Mouse (Mus musculus) liver, embryonic 15.5 days (tissue): ENCODE data around the gene Runx1. TPM values are rescaled to one million over a fixed set of nuclear protein-coding genes. Genes with fewer than 3 reads are reported as not detected.

ENCODE experiments used
- ATAC-seq: fragments of 200-750 bp; cut with Nextera tagmentation; 2 replicates; pipeline ENCODE4 v1.8.0; 2017; ENCODE audit warnings: moderate number of reproducible peaks, mild to moderate bottlenecking, moderate library complexity; ENCODE audit not compliant: insufficient read depth
- H3K27ac ChIP-seq: fragments of 300-500 bp; sonication (generic); replicated peaks from 2 replicates; pipeline ENCODE4 v1.5.1; 2015; ENCODE audit warnings: mild to moderate bottlenecking, inconsistent platforms
- H3K27me3 ChIP-seq: fragments of 300-500 bp; sonication (generic); 2 replicates; pipeline ENCODE4 v1.6.1; 2015; ENCODE audit warnings: mild to moderate bottlenecking, inconsistent platforms
- H3K36me3 ChIP-seq: fragments of 300-500 bp; sonication (generic); replicated peaks from 2 replicates; pipeline ENCODE4 v1.6.1; 2015; ENCODE audit warnings: moderate library complexity, mild to moderate bottlenecking, inconsistent platforms
- H3K4me1 ChIP-seq: fragments of 300-500 bp; sonication (generic); replicated peaks from 2 replicates; pipeline ENCODE4 v1.6.1; 2015; ENCODE audit warnings: inconsistent platforms
- H3K4me2 ChIP-seq: fragments of 300-500 bp; sonication (generic); 2 replicates; pipeline ENCODE4 v1.6.1; 2015; ENCODE audit warnings: moderate library complexity, mild to moderate bottlenecking, inconsistent platforms
- H3K4me3 ChIP-seq: fragments of 300-500 bp; sonication (generic); replicated peaks from 2 replicates; pipeline ENCODE4 v1.5.1; 2015; ENCODE audit warnings: mild to moderate bottlenecking, inconsistent platforms
- H3K9ac ChIP-seq: fragments of 300-500 bp; sonication (generic); 2 replicates; pipeline ENCODE4 v1.6.1; 2015; ENCODE audit warnings: moderate library complexity, mild to moderate bottlenecking, inconsistent platforms
- H3K9me3 ChIP-seq: fragments of 300-500 bp; sonication (generic); replicated peaks from 2 replicates; pipeline ENCODE4 v1.6.1; 2016; ENCODE audit warnings: inconsistent platforms
- WGBS: fragments of 180-500 bp; shearing (Covaris S2); methylation state at CpG from one replicate; pipeline ENCODE4 v1.1.7; 2015; ENCODE audit warnings: mixed read lengths; ENCODE audit not compliant: insufficient replicate concordance; 5-methylcytosine and 5-hydroxymethylcytosine counted together
- polyA plus RNA-seq: library from polyadenylated mRNA; unstranded; fragments of >200 nt; fragmentation: Nextera tagmentation; extraction: Ambion mirVana; gene quantifications from 2 replicates; pipeline ENCODE4 v1.2.1, GENCODE M21; 2015

Runx1 gene
- polyA plus RNA-seq, 1 experiment from 2014 or later: 5.6 TPM

- 29% methylated on average over 3 of the region's 3 CpGs for WGBS
- ATAC-seq: no peak
- H3K9ac ChIP-seq: no peak overlapping the region
Observed at GRCm38 (mm10) chr16:92856779-92857178, 30.8 kb upstream of the Runx1 start.

DNA sequence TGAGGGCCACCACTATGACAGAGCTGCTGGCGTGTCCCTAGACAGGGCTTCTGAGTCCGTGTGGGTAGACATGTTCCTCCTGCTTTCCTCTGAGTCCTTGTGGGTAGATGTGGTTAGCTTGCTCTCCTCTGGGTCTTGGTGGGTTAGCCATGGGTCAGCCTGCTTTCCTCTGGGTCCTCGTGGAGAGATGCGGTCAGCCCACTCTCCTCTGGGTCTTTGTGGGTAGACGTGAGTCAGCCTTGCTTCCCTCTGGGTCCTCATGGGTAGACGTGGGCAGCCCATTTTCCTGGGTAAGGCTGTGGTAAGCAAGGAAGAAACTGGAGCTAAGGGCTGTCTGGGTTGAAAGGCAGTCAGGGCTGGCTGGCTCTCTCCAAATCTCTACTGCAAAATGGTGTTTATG, 26.3 kb upstream of the Runx1 start:
- Histone ChIP-seq H3K4me1 (no peaks in the 10 kb centered on the region), H3K4me3 (no peak overlapping the region), H3K4me2 (no peak overlapping the region), H3K27ac (no peak overlapping the region), H3K9me3 (no peaks in the 10 kb centered on the region), H3K27me3 (no peaks in the 10 kb centered on the region; the same call in 1 of the 2 replicates), H3K36me3 (no peaks in the 10 kb centered on the region), H3K9ac (no peak overlapping the region)
- WGBS: 60% methylated on average over 6 of the region's 6 CpGs
- ATAC-seq: no peak

More at GRCm38 (mm10) chr16:92856779-92857178, 30.8 kb upstream of the Runx1 start:
- Histone ChIP-seq H3K36me3 (no peaks in the 10 kb centered on the region), H3K9me3 (no peaks in the 10 kb centered on the region), H3K4me1 (no peaks in the 10 kb centered on the region), H3K4me2 (no peak overlapping the region), H3K4me3 (no peak overlapping the region), H3K27ac (no peak overlapping the region), H3K27me3 (peaks cover 4% of the 10 kb centered on the region; the same call in 1 of the 2 replicates)

GRCm38 (mm10) chr16:92850416-92850815, 24.5 kb upstream of the Runx1 start:
- WGBS: 70% methylated on average over 3 of the region's 3 CpGs
- Histone ChIP-seq H3K9ac (no peak overlapping the region), H3K4me1 (no peaks in the 10 kb centered on the region), H3K27ac (no peak overlapping the region), H3K4me3 (no peak overlapping the region), H3K4me2 (no peak overlapping the region), H3K27me3 (no peaks in the 10 kb centered on the region; the same call in 1 of the 2 replicates), H3K9me3 (no peaks in the 10 kb centered on the region), H3K36me3 (no peaks in the 10 kb centered on the region)
- no peak for ATAC-seq

- H3K36me3 ChIP-seq: no peaks in the 10 kb centered on the region
- no peak overlapping the region for H3K27ac ChIP-seq
- no peaks in the 10 kb centered on the region for H3K9me3 ChIP-seq
- no peaks in the 10 kb centered on the region; the same call in 1 of the 2 replicates for H3K27me3 ChIP-seq
- no peak overlapping the region for H3K4me3 ChIP-seq
- no peak for ATAC-seq
- H3K9ac ChIP-seq: no peak overlapping the region
- 51% methylated on average over 3 of the region's 3 CpGs for WGBS
- no peaks in the 10 kb centered on the region for H3K4me1 ChIP-seq
- H3K4me2 ChIP-seq: no peak overlapping the region
Observed at GRCm38 (mm10) chr16:92847762-92848300, 21.9 kb upstream of the Runx1 start.

- Histone ChIP-seq H3K4me2 (no peak overlapping the region), H3K4me1 (no peaks in the 10 kb centered on the region), H3K27ac (no peak overlapping the region), H3K27me3 (no peaks in the 10 kb centered on the region; the same call in 1 of the 2 replicates), H3K9ac (no peak overlapping the region), H3K36me3 (no peaks in the 10 kb centered on the region), H3K4me3 (no peak overlapping the region), H3K9me3 (no peaks in the 10 kb centered on the region)
- 68% methylated on average over 26 of the region's 26 CpGs for WGBS
- no peak for ATAC-seq
Observed at GRCm38 (mm10) chr16:92845244-92846225, 19.6 kb upstream of the Runx1 start.

- H3K27me3 ChIP-seq: no peaks in the 10 kb centered on the region
- no peak overlapping the region for H3K4me3 ChIP-seq
- ATAC-seq: no peak
- no peak overlapping the region for H3K4me2 ChIP-seq
- H3K4me1 ChIP-seq: no peaks in the 10 kb centered on the region
- no peak overlapping the region for H3K27ac ChIP-seq
- H3K9ac ChIP-seq: no peak overlapping the region
- H3K36me3 ChIP-seq: no peaks in the 10 kb centered on the region
- no peaks in the 10 kb centered on the region for H3K9me3 ChIP-seq
Observed at GRCm38 (mm10) chr16:92838709-92839108, 12.8 kb upstream of the Runx1 start.

DNA sequence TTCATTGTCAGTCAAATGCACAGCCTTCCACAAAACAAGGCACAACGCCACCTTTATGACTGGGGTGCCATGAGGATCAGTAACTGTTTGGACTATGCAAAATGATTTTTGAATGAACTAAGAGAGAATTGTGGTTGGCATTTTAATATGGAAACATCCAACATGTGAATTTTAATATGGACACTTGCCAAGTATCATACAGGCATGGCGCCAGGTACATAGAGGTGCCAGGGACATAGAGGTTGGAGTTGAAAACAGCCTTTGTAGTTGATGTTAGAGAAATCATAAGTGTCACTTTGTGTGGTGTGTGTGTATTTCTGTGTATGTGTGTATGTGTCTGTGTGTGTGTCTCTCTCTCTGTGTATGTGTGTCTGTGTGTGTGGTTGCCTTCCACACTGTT, 5.4 kb upstream of the Runx1 start:
- no peaks in the 10 kb centered on the region for H3K36me3 ChIP-seq
- no peak for ATAC-seq
- H3K27ac ChIP-seq: no peak overlapping the region
- no peak overlapping the region for H3K9ac ChIP-seq
- H3K4me1 ChIP-seq: peaks cover 9% of the 10 kb centered on the region
- no peak overlapping the region for H3K4me2 ChIP-seq
- WGBS: 72% methylated on average over 2 of the region's 2 CpGs
- no peaks in the 10 kb centered on the region for H3K9me3 ChIP-seq
- peaks cover 16% of the 10 kb centered on the region; the same call in 1 of the 2 replicates for H3K27me3 ChIP-seq
- no peak overlapping the region for H3K4me3 ChIP-seq

DNA sequence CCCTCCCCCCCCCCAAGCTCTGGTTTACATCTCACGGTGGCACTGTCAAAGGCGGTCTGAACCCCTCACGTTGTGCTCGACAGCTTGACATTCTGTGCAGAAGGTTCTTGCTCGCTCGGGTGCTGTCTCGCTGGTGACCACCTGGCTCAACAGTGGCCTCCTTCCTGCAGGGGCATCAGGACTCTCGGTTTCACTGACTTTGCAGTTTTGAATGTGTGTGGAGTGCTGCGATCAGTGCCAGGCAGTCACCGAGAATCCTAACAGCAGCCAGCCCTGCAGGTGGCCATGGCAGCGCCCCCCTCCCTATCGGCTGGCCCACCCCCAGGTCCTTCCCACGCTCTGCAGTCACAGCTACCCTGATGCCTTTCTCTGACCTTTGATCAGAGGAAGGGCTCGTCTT, 4.5 kb upstream of the Runx1 start:
- WGBS: 56% methylated on average over 14 of the region's 14 CpGs
- no peak overlapping the region for H3K9ac ChIP-seq
- H3K36me3 ChIP-seq: no peaks in the 10 kb centered on the region
- H3K27ac ChIP-seq: no peak overlapping the region
- H3K4me2 ChIP-seq: no peak overlapping the region
- H3K9me3 ChIP-seq: no peaks in the 10 kb centered on the region
- H3K4me1 ChIP-seq: peaks cover 12% of the 10 kb centered on the region
- no peak for ATAC-seq
- H3K4me3 ChIP-seq: no peak overlapping the region
- H3K27me3 ChIP-seq: peaks cover 16% of the 10 kb centered on the region; the same call in 1 of the 2 replicates

DNA sequence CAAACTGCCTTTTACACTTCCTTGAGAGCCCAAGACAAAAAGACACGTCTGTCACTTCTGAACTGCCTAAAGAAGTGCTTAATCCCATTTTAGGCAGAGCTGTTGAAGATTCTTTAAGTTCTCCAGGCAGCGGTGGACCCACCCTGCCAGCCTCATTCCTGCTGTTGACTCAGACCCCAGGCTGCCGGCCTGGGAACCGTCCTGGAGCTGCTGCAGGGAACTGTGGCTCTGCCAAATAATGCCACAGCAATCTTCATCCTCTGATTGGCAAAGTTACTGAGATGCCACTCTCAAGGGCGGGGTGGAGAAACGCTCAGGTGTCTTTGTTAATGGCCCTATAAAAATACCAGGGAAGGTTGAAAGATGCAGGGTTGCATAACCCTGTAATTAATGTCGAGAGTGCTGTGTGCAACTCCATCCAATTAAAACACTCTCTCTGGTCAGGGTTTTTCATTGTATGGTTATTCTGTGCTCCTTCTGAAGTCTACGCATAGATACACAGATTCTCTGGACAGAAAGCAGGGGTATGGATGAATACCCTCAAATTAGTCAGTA, 2.4 kb upstream of the Runx1 start:
- WGBS: 61% methylated on average over 8 of the region's 8 CpGs
- peaks cover 16% of the 10 kb centered on the region; the same call in 1 of the 2 replicates for H3K27me3 ChIP-seq
- no peak for ATAC-seq
- H3K4me2 ChIP-seq: no peak overlapping the region
- H3K4me3 ChIP-seq: no peak overlapping the region
- no peaks in the 10 kb centered on the region for H3K36me3 ChIP-seq
- H3K4me1 ChIP-seq: peaks cover 29% of the 10 kb centered on the region
- no peak overlapping the region for H3K9ac ChIP-seq
- H3K27ac ChIP-seq: no peak overlapping the region
- no peaks in the 10 kb centered on the region for H3K9me3 ChIP-seq

DNA sequence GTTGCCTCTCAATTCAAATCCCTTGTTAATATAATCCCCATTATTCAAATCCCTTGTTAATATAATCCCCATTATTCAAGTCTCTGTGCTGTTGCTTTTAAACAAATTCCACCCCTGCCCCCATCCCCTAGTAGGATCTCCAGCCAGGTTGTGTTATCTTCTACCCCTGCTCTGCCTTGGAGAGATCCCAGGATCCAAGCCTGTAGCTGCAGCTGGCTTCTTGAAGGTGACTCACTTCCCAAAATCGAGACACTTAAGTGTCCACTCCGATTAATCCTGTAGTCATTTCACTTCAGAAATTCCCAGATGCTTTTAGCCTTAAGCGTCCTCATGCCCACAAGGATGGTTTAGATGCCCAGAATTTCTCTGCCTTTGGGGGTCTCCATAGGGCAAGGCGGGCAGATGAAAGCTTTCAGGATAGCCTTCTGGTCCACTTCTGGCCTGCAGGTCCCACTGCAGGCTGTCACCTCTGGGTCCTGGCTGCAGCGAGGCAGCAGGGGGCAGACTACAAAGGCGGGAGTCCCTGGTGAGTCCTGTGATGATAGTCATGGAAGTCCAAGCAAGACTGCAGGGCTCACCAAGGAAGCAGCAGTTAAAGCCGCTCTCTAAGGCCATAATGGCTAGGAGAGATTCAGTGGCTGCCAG, 1.8 kb upstream of the Runx1 start:
- Histone ChIP-seq H3K4me2 (no peak overlapping the region), H3K4me3 (no peak overlapping the region), H3K4me1 (peaks cover 35% of the 10 kb centered on the region), H3K9me3 (no peaks in the 10 kb centered on the region), H3K36me3 (no peaks in the 10 kb centered on the region), H3K9ac (no peak overlapping the region), H3K27ac (no peak overlapping the region), H3K27me3 (peaks cover 16% of the 10 kb centered on the region; the same call in 1 of the 2 replicates)
- WGBS: 49% methylated on average over 7 of the region's 7 CpGs
- ATAC-seq: no peak

GRCm38 (mm10) chr16:92826683-92827082, 734 bp upstream of the Runx1 start:
- Histone ChIP-seq H3K9ac (no peak overlapping the region), H3K27ac (peak overlapping the region; percentile 90; the same call in 1 of the 2 replicates), H3K4me3 (no peak overlapping the region), H3K9me3 (no peaks in the 10 kb centered on the region), H3K4me1 (peaks cover 46% of the 10 kb centered on the region), H3K4me2 (peak overlapping the region; percentile 78; the same call in 1 of the 2 replicates), H3K36me3 (no peaks in the 10 kb centered on the region), H3K27me3 (peaks cover 16% of the 10 kb centered on the region; the same call in 1 of the 2 replicates)
- ATAC-seq: no peak
- 62% methylated on average over 6 of the region's 6 CpGs for WGBS
